Mouse (Mus musculus): ENCODE results near the gene Pitpnc1.

DNA sequence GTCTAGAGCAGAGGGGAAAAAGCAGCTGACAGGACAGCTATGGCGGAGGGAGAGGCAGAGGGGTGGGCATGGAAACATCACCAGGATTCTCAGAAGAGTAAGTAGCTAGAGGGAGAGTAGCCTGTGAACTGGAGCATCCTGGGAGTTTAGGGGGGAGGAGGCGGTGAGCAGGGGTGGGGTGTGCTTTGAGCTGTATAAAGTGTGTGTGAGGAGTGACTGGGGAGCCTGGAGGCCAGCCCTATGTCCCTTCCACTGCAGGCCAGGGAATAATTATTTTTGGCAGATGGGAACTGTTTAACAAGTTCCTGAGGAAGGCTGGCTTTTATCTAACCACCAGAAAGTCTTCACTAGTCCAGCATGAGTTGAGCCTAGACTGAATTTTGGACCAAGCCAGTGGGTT is 275.2 kb downstream of the Pitpnc1 start:
- TF ChIP-seq CTCF (IDR thresholded peaks at IDR 0.05; ENCODE audit: borderline replicate concordance, control insufficient read depth, extremely low read depth, insufficient read depth, low read length, poor library complexity) (no peak), POLR2A (IDR thresholded peaks at IDR 0.05; ENCODE audit: control insufficient read depth, extremely low read depth, insufficient read depth, low read length, poor library complexity) (no peak)

Data from thymus, adult 2 months (tissue).